Mouse (Mus musculus) liver, embryonic 14.5 days (tissue): ENCODE measurements around the gene Syt5.

Experiments used
- CTCF ChIP-seq: IDR thresholded peaks from 2 replicates; pipeline ENCODE4 v1.5.1; 2016; ENCODE audit warnings: antibody characterized with exemption, low read depth, control low read depth
- EP300 ChIP-seq: IDR thresholded peaks from 2 replicates; pipeline ENCODE4 v1.6.1; 2016; ENCODE audit warnings: antibody characterized with exemption, low read depth

DNA sequence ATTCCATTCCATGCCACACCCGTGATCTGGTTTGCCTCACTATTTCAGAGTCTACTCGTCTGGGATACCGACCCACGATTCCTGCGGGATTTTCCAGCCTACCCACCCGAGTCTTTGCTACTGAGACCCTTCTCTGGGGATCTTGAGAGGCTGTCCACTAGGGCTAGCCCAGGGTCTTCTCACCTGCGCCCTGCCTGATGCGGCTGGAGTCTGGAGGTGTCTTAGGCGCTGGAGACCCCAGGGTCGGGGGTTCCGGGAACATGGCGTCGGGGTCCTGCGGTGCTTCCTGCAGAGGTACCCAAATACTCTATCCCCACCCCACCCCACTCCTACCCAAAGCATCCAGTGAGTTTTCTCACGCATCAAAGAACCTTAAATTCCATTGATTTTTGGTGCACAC, 1.3 kb downstream of the Syt5 start:
- TF ChIP-seq CTCF (no peak), EP300 (no peak)
